Mouse (Mus musculus) erythroid progenitor cell, adult 5-6 weeks (primary cell): ENCODE measurements around the gene Dnmt1. TPM values are rescaled to one million over a fixed set of nuclear protein-coding genes. Genes with fewer than 3 reads are reported as not detected.
A peak's percentile ranks its signal among the peaks of the same experiment; 100 is the strongest.
"Not testable (repeated sequence)": the region's sequence is repeated elsewhere in the genome, so short reads cannot be mapped to it uniquely, and the experiment has no call there.

Experiments used
- ATAC-seq: replicated peaks from 2 replicates; pipeline ENCODE4 v1.8.0; 2016; ENCODE audit warnings: moderate number of reproducible peaks, mild to moderate bottlenecking, moderate TSS enrichment, inconsistent platforms; ENCODE audit not compliant: poor library complexity, low FRiP score, severe bottlenecking
- total RNA-seq, 2 experiments: library from RNA; stranded (forward) in 1 of 2; stranded (reverse) in 1 of 2; fragments of 150-400 nt in 1 of 2; fragments of 186-747, 209-891 nt in 1 of 2; gene quantifications; 2 replicates each; pipeline versions ENCODE4 v1.2.3 to v1.2.4; 2015 to 2017; ENCODE audit warnings: low replicate concordance in 2 of 2

Dnmt1 gene
- total RNA-seq (2015; ENCODE audit: low replicate concordance) = 122 and 135 TPM in 2 replicates
- total RNA-seq (2017; ENCODE audit: low replicate concordance) = 217 and 249 TPM in 2 replicates

DNA sequence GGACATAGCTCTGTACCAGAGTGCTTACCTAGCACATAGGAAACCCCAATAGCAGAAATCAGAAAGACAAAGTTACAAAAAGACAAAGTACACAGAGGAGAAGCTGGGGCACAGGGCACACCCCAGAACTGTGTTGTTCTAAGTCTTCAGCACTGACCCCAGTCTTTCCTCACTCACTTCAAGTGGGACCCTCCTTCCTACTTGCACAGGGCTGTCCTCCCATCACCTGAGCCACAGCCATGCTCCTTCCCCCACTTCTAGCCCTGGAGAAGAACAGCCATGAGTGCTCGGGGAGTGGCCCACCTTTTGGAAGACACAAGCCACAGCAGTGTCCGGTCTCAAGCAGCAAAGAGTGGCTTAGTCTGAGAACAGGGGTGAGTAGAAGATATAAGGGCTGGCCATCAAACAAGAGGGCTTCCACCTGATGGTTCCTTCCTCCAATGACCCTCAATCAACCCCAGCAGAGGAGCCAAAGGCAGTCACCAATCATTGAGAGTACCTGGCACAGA, at the start of gene Dnmt1:
Gene Dnmt1, minus strand, starts transcription at position 459 of the 509 bp plus-strand sequence.
- 0 out of 2 replicates have a peak, but pooled peaks have one; percentile 33 for ATAC-seq

DNA sequence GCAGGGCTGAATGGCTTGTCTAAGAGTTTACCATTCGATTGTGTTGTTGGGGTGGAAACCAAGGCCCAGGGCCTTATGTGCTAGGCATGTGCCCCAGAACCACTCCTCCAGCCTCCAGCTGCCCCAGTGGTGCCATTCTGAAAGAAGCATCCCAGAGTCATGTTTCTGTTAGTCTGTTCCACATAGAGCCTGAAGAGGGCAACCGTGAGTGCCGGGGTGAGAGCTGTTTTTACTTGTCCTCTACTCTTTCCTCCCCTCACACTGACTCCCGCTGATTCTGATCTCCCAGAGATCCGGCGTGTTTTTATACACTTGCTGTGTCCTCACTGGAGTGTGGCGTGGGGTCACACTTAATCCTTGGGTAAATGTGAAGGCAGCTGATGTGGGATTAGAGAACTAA, 48.3 kb upstream of the Dnmt1 start:
- ATAC-seq = no peak; the same call in 1 of the 2 replicates

DNA sequence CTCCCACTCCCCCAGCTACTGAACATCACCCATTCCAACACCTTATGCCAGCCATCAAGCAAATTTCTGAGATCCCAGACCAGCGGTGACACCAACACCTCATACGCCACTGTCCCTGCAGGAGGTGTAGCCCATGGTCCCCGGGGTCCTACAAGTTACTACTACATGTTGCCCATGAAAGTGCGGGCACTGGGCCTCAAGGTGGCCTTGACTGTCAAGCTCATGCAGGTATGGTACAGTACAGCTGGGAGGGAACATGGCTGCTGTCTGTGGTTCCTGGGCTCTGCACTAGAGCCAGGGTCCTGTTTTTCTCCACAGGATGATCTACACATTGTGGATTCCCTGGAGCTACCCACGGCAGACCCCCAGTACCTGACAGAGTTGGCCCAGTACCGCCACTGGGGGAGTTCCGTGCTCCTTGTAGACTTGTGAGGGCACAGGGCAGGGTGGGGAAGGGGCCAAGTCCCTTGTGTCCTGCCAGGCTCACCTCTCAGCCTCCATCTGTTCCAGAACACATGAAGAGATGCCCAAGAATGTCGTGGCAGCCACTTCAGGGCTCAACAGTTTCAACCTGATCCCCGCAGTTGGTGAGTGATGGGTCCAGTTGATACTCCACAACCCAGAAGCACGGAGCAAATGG, 47.7 kb upstream of the Dnmt1 start:
- no peak for ATAC-seq

DNA sequence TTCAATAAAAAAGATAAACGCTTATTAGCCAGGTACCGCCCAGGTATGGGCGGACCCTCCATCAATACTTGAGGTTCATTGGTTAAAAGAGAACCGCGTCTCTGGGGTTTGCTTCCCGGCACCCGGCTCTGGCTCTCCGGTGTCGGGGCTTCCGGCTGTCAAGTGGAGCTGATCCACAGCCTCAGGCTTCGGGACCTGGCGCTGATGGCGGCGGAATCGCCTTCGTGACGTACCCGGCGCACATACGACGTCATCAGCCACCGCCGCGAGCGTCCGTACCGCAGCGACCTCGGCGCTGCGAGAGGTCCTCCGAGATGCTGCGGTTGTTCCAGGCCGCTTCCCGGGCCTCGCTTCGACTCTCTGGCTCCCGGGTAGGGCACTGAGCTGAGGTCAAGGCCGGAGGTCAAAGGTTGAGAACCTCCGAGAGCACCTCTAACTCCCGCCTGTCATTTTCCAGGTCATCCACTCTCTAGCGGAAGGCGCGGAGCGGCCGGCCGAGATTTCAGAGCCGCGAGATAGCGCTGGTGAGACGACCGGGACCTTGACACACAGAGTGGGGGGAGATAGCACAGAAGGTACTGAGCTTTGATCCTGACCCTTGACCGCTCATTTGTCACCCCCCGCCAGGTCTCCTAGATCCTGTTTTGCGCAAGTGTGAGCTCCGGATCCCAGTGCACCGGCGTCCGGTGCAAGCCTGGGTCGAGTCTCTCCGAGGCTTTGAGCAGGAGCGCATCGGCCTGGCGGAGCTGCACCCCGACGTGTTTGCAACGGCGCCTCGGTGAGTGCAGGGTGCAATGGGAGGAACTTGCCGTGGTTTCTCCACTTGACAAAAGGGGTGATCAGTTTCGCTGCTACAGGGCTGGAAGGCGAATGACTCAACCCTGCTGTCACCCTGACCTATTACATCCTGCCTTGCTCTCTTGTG, 43.2 kb upstream of the Dnmt1 start, which contains the start of gene Mrpl4:
Gene Mrpl4, plus strand, starts transcription at position 112 of the 925 bp plus-strand sequence.
- ATAC-seq = peak; percentile 89

DNA sequence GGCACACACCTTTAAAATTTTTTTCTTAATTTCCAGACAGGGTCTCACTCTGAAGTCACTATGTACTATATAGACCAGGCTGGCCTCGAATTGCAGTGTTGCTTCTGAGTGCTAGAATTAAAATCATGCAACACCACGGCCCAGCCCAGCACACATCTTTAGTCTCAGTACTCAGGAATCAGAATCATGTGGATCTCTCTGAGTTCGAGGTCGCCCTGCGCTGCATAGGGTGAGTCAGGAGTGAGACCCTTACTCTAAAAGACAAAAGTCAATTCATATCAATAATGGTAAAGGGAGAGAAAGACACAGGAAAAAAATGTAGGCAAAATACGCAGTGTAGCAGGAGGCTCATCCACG, 42.6 kb upstream of the Dnmt1 start:
- peak; percentile 15; the same call in 1 of the 2 replicates for ATAC-seq

DNA sequence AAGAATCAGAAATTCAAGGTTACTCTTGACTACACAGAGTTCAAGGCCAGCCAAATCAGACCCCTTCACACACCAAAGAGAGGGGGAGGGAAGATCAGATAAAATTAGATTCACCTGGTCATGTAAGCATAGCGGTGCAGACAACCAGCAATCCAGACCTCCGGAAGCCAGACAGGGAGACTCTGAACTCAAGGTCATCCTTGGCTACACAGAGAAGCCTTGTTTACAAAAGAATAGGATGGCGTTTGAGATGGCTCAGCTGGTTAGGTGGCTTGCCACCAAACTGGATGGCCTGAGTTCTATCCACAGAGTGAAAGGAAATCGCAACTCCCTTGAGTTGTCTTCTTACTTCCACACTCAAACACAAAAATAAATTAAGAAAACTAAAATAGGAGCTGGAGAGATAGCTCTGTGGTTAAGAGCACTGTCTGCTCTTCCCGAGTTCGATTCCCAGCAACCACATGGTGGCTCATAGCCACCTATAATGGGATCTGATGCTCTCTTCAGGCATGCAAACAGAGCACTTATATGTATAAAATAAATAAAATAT, 42.0 kb upstream of the Dnmt1 start:
- ATAC-seq = no peak

DNA sequence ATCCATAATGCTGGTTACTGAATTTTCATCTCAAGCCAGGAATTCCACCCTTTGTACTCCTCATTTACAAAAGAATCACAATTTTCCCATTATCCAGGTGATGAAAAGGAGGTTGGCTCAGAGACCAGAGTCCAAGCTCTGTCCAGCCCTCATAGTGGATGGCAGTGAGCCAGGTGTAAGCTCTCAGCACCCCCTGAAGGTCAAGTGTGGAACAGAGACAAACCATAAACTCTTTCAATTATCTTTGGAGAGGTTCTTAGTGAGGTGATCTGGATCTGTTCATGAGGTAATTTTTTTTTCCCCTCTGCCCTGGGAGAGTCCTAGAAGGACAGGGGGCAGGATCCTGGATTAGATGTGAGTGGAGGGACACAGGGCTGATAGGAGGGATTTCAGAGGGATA, 41.1 kb upstream of the Dnmt1 start:
- ATAC-seq = no peak

DNA sequence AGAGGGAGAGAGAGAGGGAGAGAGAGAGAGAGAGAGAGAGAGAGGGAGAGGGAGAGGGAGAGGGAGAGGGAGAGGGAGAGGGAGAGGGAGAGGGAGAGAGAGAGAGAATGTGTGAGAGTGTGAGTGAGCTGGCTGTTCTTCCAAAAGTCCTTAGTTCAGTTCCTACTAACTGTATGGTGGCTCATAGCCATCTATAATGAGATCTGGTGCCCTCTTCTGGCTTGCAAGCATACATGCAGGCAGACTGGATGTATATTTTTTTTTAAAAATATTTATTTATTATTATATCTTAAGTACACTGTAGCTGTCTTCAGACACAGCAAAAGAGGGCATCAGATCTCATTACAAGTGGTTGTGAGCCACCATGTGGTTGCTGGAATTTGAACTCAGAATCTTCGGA, 38.6 kb upstream of the Dnmt1 start:
- not testable (repeated sequence) for ATAC-seq

DNA sequence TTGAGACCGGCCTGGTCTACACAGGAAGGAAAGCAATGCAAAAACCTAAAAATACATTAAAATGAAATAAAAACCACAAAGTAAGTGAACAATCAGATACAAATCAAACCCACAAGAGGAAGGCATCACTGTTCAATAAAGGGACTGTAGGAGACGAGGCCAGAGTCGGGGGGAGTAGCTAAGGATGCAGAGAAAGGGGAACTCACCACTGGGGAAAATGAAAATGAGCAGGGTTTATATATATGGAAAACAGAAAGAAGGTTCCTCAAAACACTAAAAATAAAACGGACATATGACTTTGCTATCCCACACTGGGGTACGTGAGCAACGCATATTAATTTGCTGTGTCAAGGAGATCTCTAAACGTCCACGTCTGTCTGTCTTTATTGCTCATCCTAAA, 37.4 kb upstream of the Dnmt1 start:
- no peak for ATAC-seq

DNA sequence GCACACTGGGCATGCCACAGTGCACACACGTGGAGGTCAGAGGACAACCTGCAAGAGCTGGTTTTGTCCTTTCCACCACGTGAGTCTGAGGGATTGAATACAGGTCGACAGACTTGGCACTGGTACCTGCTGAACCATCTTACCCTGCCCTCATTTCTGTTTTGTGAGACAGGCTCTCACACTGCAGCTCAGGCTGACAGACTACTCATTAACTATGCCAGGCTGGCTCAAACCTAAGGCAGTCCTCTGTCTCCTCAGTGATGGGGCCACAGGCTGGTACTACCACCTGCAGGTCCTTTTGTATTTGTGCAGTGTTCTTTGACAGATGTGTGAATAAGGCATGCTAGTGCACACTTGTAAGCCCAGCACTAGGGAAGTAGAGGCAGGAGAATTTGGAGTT, 35.4 kb upstream of the Dnmt1 start:
- peak; percentile 43; the same call in 1 of the 2 replicates for ATAC-seq

DNA sequence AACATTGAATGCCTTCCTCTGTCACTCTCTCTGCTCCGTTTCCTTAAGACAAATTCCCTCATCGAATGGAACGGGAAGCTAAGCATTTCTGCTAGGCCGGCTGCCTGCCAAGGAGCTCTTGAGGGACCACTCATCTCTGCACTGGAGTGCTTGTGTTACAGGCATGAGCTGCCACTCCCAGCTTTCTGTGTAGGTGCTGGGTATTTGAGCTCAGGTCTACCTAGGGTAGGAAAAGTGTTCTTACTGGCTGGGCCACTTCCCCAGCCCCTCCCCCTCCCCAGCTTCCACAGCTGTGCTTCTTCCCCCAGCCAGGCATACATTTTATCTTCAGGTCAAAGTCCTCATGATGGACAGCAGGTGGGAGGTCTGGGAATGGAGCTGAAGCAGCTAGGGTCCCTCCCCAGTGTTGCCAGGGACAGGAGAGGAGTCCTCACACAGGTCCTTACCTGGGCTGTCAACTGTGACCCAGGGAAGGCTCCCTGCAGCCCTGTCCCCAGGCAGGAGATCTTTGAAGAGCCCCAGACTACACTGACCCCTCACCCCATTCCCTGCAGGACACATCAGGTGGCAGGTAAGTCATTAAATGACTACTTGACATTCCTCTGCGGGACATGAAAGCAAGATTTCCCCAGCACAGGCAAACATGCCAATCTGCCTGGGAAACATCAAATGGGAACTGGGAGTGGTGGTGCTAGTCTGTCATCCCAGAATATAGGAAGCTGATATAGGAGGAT, 33.6 kb upstream of the Dnmt1 start:
- ATAC-seq = no peak

DNA sequence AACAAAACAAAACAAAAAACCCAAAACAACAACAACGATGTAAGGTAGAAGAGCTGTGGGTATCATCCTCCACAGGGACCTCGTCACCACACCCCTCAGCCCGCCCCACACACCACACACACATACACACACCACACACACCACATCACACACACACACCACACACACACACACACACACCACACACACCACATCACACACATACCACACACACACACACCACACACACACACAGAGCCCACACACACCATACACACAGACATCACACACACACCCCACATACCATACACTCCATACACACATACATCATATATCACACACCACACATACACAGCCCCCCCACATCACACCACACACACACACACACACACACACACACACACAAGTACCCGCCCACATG, 31.9 kb upstream of the Dnmt1 start:
- no peak for ATAC-seq

DNA sequence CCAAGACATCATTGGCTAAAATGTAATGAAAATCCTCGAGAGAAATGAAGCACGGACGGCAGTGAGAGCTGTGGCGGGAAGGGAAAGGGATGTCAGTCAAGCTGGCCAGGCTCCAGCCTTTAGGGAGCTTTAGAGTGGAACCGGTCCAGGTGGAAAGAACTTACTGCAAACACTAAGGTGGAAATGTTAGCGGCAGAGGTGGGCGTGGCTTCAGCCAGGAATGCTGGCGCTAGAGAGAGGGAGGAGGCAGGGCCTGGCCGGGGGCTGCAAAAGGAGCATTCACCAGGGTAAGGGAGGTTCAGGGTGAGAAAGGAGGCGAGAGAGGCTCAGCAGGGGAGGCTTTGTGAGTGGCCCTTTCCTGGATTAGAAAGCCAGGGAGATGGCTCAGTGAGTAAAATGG, 31.2 kb upstream of the Dnmt1 start:
- ATAC-seq = no peak

DNA sequence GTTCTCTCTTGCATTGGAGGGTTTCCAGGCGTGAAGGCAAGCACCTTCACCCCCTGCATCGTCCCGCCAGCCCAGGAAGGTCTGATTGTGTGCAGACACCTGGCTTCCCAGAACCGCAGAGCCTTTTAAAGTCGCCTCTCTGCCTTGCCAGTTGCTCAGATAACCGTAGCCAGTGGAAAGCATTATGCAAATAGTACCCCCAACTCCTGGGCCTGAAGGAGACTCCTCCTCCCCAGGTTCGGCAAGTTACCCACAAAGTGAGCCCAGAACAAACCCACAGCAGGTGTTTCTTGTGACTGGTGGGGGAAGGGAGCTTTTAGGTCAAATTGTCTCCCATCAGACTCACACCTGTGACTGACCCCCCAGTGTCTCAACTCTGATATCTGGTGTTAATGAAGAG, 28.3 kb upstream of the Dnmt1 start:
- ATAC-seq = no peak

DNA sequence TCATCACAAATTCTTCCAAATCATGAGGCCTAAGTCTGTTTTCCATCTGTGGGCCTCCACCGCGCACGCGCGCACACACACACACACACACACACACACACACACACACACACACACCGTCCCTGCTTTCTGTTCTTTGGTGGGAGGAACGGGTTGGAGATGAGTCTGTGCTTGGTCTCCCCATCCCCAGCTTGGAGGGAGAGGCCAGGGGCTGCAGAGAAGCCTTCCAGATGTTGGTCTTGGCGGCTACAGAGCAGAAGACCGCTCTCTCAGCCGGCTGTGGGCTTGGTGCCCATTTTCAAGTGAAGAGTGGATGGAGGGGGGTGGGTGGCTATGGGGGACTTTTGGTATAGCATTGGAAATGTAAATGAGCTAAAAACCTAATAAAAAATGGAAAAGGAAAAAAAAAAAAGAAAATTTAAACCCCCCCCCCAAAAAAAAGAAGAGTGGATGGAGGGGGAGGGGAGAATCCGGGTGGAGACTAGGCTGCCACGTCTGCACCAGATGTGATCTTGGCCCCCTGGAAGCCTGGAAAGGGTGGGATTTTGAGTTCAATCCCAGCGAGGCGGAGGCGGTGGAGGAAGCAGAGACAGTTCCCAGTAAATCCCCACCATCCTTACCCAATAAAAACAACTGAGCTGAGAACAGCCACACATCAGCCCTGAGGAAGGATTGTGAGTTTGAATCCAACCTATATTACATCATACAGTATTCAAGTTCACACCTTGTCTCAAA, 27.4 kb upstream of the Dnmt1 start:
- no peak for ATAC-seq

DNA sequence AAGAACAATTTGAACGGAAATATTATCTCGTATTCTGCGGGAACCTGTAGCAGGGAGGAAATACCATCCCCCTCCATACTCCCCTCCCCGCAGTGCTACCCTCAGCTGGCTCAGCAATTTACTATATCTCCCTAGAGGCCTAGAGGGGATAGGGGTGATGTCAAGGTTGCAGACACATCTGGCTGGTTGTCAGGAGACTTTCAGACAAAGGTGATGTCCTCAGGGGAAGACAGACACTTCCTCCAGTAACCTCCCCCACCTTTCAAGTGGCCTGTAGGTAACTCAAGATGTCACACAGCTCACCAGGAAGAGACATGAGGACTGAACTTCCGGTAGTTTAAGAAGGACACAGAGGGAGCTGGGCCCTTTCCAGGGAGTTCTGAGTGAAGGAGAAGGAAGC, 23.5 kb upstream of the Dnmt1 start:
- ATAC-seq = no peak

DNA sequence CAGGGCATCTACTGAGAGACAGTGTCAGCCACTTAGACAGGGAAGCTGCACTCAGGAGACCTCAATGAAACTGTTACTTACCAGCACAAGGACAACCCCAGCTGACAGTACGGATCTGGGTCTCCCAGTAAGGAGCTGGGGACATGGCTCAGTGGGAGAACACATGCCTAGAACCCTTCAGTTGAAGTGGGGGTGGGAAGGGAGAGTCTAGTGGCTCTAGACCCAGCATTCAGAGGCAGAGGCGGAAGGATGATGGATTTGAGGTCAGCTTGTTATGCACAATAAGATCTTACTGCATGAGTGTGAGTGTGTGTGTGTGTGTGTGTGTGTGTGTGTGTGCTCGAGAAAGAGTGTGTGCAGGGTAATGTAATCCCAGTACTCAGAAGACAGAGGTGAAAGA, 22.5 kb upstream of the Dnmt1 start:
- no peak for ATAC-seq

DNA sequence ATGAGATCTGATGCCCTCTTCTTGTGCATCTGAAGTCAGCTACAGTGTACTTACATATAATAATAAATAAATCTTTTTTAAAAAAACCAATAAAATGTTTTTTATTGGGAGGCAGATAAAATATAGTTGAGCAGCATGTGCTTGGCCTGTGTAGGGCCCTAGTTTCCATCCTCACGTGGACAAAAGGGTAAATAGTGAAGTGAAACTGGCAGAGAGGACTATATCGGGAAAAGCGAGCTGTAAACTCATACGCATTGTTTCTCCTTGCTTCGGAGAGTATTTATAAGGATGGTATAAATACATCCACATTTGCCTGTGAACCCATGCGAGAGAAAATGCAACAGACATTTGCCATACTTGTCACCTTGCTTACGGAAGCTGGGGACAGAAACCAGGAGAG, 20.1 kb upstream of the Dnmt1 start:
- ATAC-seq = no peak

DNA sequence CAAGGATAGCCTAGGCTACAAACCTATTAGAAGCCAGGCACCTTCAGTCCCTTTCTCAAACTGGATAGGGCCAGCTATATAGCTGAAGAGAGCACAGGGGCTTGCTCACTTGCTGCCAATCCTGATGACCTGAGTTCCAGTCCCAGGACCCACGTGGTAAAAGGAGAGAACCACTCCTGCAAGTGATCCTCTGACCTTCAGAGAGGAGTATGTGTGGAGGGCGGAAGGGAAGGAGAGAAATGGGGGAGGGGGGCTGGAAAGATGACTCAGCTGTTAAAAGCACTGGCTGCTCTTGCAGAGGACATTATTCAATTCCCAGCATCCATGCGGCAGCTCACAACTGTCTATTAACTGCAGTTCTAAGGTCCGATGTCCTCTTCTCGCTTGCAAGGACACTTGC, 19.5 kb upstream of the Dnmt1 start:
- no peak for ATAC-seq
